Mouse (Mus musculus): ENCODE data around the gene Gm20388.

- no peak for TF ChIP-seq ZNF384 (IDR thresholded peaks at IDR 0.05; ENCODE audit: low read depth, low read length)
- no peak for TF ChIP-seq CHD2 (IDR thresholded peaks at IDR 0.05; ENCODE audit: low read depth, low read length)
- TF ChIP-seq ZC3H11A (IDR thresholded peaks at IDR 0.05; ENCODE audit: borderline replicate concordance, low read depth, low read length): no peak
Measured at GRCm38 (mm10) chr8:122268861-122269260, 2358.2 kb downstream of the Gm20388 start.
